Mouse (Mus musculus) liver, embryonic 14.5 days (tissue): ENCODE results near the gene Dnmt3a.

ENCODE experiments used
- CTCF ChIP-seq: IDR thresholded peaks from 2 replicates; pipeline ENCODE4 v1.5.1; 2016; ENCODE audit warnings: antibody characterized with exemption, low read depth, control low read depth
- EP300 ChIP-seq: IDR thresholded peaks from 2 replicates; pipeline ENCODE4 v1.6.1; 2016; ENCODE audit warnings: antibody characterized with exemption, low read depth

DNA sequence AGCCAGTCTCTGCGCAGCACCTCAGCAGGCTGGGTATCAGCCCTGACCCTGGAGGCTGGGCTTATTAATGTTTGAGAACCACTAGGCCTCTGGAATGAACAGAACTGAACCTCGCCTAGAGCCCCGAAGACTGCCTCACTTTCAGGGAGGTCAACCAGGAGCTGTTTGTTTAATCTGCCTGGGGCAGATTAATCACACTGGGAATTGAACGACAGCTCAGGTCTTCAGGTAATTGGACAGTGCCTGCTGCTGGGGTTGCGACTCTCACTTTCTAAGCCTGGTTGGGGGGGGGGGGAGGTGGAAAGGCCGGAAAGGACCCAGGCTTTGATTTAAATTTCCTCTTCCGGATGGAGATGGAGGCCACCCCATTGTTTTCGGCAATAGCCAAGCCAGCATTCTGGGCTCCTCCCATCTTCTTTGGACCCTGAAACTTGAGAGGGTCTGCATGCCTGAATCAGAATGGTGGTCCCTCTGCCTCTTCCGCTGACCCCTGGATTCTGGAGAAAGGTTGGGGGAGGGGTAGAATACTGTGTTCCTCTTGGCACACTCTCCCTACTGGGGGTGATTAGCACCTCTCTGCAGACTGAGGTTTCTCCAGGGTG is 79.2 kb downstream of the Dnmt3a start:
- TF ChIP-seq CTCF (no peak), EP300 (no peak)
